Mouse (Mus musculus): ENCODE results near the gene Defa21. TPM values are rescaled to one million over a fixed set of nuclear protein-coding genes. Genes with fewer than 3 reads are reported as not detected.
"Not testable (repeated sequence)": the region's sequence is repeated elsewhere in the genome, so short reads cannot be mapped to it uniquely, and the experiment has no call there.

Defa21 gene
- polyA plus RNA-seq, 1 experiment from 2014 or later: not detected

DNA sequence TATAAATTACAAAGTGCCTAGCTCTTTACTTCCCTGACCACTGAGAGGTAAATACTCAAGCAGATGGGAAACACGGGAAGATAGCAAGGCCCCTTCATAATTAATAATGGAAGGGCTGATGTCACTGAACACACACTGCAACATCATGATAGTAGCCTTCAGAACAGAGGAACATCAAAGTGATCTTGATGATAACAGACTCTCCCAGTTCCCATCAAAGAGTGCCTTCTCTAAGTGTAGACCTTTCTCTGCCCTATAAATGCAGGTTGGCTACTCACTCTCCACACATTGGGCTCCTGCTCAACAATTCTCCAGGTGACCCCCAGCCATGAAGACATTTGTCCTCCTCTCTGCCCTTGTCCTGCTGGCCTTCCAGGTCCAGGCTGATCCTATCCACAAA lies 39.4 kb downstream of the Defa21 start, which contains the start of gene Defa35:
Gene Defa35 (plus strand): TSS at position 301 of the 400 bp plus-strand sequence.
- not testable (repeated sequence) for H3K27me3 ChIP-seq (replicated peaks; ENCODE audit: control insufficient read depth, insufficient read depth, low read length); ATAC-seq; H3K4me2 ChIP-seq (ENCODE audit: low read length); H3K36me3 ChIP-seq (ENCODE audit: control insufficient read depth, insufficient read depth, low read length); H3K9ac ChIP-seq (ENCODE audit: low read depth, low read length); H3K4me1 ChIP-seq (ENCODE audit: control insufficient read depth, insufficient read depth, low read depth, low read length); H3K4me3 ChIP-seq (ENCODE audit: low read length); H3K27ac ChIP-seq (ENCODE audit: low read depth, low read length); H3K9me3 ChIP-seq (ENCODE audit: control insufficient read depth, low read length)
- 73% methylated on average over 1 of the region's 1 CpGs for WGBS

Other genes starting within 250 kb of the Defa21 start
- not detected in 2 replicates for gene Defb33, start 132.9 kb upstream of the Defa21 start, polyA plus RNA-seq (2015; fragmentation: Nextera tagmentation; extraction: Ambion mirVana)
- not detected in 2 replicates for gene Gm15056, start 122.9 kb upstream of the Defa21 start, polyA plus RNA-seq (2015; fragmentation: Nextera tagmentation; extraction: Ambion mirVana)
- not detected in 2 replicates for gene Gm6040, start 103.5 kb upstream of the Defa21 start, polyA plus RNA-seq (2015; fragmentation: Nextera tagmentation; extraction: Ambion mirVana)
- not detected in 2 replicates for gene AY761185, start 80.8 kb upstream of the Defa21 start, polyA plus RNA-seq (2015; fragmentation: Nextera tagmentation; extraction: Ambion mirVana)
- gene Defa23, start 29.5 kb downstream of the Defa21 start, polyA plus RNA-seq (2015; fragmentation: Nextera tagmentation; extraction: Ambion mirVana): not detected in 2 replicates
- not detected in 2 replicates for gene Defa35, start 39.5 kb downstream of the Defa21 start, polyA plus RNA-seq (2015; fragmentation: Nextera tagmentation; extraction: Ambion mirVana)
- gene Defa25, start 58.9 kb downstream of the Defa21 start, polyA plus RNA-seq (2015; fragmentation: Nextera tagmentation; extraction: Ambion mirVana): not detected in 2 replicates
- not detected in 2 replicates for gene Gm14851, start 70.5 kb downstream of the Defa21 start, polyA plus RNA-seq (2015; fragmentation: Nextera tagmentation; extraction: Ambion mirVana)
- gene Defa30, start 109.1 kb downstream of the Defa21 start, polyA plus RNA-seq (2015; fragmentation: Nextera tagmentation; extraction: Ambion mirVana): not detected in 2 replicates
- gene Defa22, start 136.7 kb downstream of the Defa21 start, polyA plus RNA-seq (2015; fragmentation: Nextera tagmentation; extraction: Ambion mirVana): not detected in 2 replicates
- gene Defa31, start 166.1 kb downstream of the Defa21 start, polyA plus RNA-seq (2015; fragmentation: Nextera tagmentation; extraction: Ambion mirVana): not detected in 2 replicates
- not detected in 2 replicates for gene Gm15293, start 176.0 kb downstream of the Defa21 start, polyA plus RNA-seq (2015; fragmentation: Nextera tagmentation; extraction: Ambion mirVana)
- not detected in 2 replicates for gene Gm15292, start 224.2 kb downstream of the Defa21 start, polyA plus RNA-seq (2015; fragmentation: Nextera tagmentation; extraction: Ambion mirVana)

Data from hindbrain, embryonic 16.5 days (tissue).